ENCODE assay signal across 8 mouse cellular contexts in genomic region chr9:96364141-96364838, GRCm38 (mm10). TPM values are rescaled to one million over a fixed set of nuclear protein-coding genes. Genes with fewer than 3 reads are reported as not detected.
DNase-seq lines count a peak whose midpoint lies in the region; ATAC-seq lines count a peak whose summit lies in the region.

Atp1b3 (minus strand) TSS chr9:96364442.

- peak; percentile 97 for ATAC-seq in hindbrain, embryonic 12.5 days (ENCODE audit: low FRiP score)

- DNase-seq in Muller cell, postnatal 12 days (ENCODE audit: inconsistent ontology term), result peak; percentile 100
- DNase-seq in cerebellum, adult 9-11 months, result peak; percentile 97
- peak; percentile 93 to 99 for DNase-seq in frontal cortex, postnatal 10 days (ENCODE audit: low spot score in 2 of 2)
- peak; percentile 97 to 99 for DNase-seq in layer of hippocampus, postnatal 14 days (ENCODE audit: low spot score in 2 of 2)
- peak; percentile 100 for DNase-seq in lung, postnatal 14 days
- DNase-seq in retina, adult 2 months (ENCODE audit: low read depth, low spot score), result peak; percentile 88
- peak; percentile 99 to 100 for DNase-seq in thymus, postnatal 36 days

- H3K36me3 ChIP-seq in hindbrain, embryonic 12.5 days, result no peaks in the 10 kb centered on the region

- H3K27ac ChIP-seq in hindbrain, embryonic 12.5 days, result peak within 1 kb of the TSS; percentile 95

- H3K9ac ChIP-seq in hindbrain, embryonic 12.5 days, result peak within 1 kb of the TSS; percentile 92

- peak within 1 kb of the TSS; percentile 81 for H3K4me3 ChIP-seq in hindbrain, embryonic 12.5 days

- H3K4me1 ChIP-seq in hindbrain, embryonic 12.5 days, result peaks cover 24% of the 10 kb centered on the region

- no peaks in the 10 kb centered on the region for H3K27me3 ChIP-seq in hindbrain, embryonic 12.5 days

- peak within 1 kb of the TSS; percentile 69 for H3K4me2 ChIP-seq in hindbrain, embryonic 12.5 days (replicated peaks)

- H3K9me3 ChIP-seq in hindbrain, embryonic 12.5 days (replicated peaks), result no peaks in the 10 kb centered on the region

- WGBS in hindbrain, embryonic 12.5 days, result under 1% methylated on average over 50 of the region's 81 CpGs

RNA-seq across cellular contexts. Expression of gene Atp1b3, which starts in this region (rescaled TPM):
- 166 and 167 TPM in 2 replicates for polyA plus RNA-seq in hindbrain, embryonic 12.5 days (2016; fragmentation: Nextera tagmentation; extraction: Ambion mirVana)
- total RNA-seq in layer of hippocampus, postnatal 14 days (2021), result 10 to 100 TPM; 85.4 to 85.6 TPM

Comparison
In these comparisons a context has a peak if more than half of its experiments do, and no peak if none do; other contexts are left out.
1. Peak in every context shown above with its lines: DNase-seq, ATAC-seq, H3K4me3 ChIP-seq and H3K27ac ChIP-seq.